Mouse (Mus musculus) CH12.LX (cell line): Measurements from ENCODE around the gene Grap. TPM values are rescaled to one million over a fixed set of nuclear protein-coding genes. Genes with fewer than 3 reads are reported as not detected.
A peak's percentile ranks its signal among the peaks of the same experiment; 100 is the strongest.

Experiments
- DNase-seq: peaks from one replicate; pipeline ENCODE4 v3.0.0-alpha.2; 2013; ENCODE audit errors: extremely low read depth
- H3K27ac ChIP-seq: 2 replicates; pipeline ENCODE4 v1.5.1; 2012; ENCODE audit warnings: low read depth, mild to moderate bottlenecking, control low read depth, moderate library complexity; ENCODE audit not compliant: insufficient read depth
- H3K27me3 ChIP-seq: replicated peaks from 2 replicates; pipeline ENCODE3; 2012; ENCODE audit warnings: inconsistent platforms
- H3K36me3 ChIP-seq, 2 experiments: replicated peaks in 1 of 2; 2 replicates each; pipeline versions ENCODE3 to v1.6.1; 2012; ENCODE audit warnings: inconsistent platforms in 1 of 2, low read length in 1 of 2, mild to moderate bottlenecking in 1 of 2, mixed read lengths in 1 of 2, moderate library complexity in 1 of 2; ENCODE audit not compliant: control insufficient read depth in 1 of 2, insufficient read depth in 1 of 2
- H3K4me1 ChIP-seq, 2 experiments: 2 replicates each; pipeline ENCODE4 v1.6.1; 2012; ENCODE audit warnings: inconsistent platforms in 1 of 2, moderate library complexity in 1 of 2; ENCODE audit not compliant: insufficient read depth in 2 of 2, control insufficient read depth in 1 of 2
- H3K4me2 ChIP-seq: 2 replicates; pipeline ENCODE4 v1.6.1; 2012; ENCODE audit warnings: low read depth, mild to moderate bottlenecking, control low read depth; ENCODE audit not compliant: poor library complexity, insufficient read depth, severe bottlenecking
- H3K4me3 ChIP-seq, 3 experiments: fragments of 150-350 bp in 1 of 3; sonication (generic) in 1 of 3; replicated peaks in 1 of 3; 2 replicates each; pipeline versions ENCODE3 to v1.5.1; 2011 to 2012; ENCODE audit warnings: low read depth in 2 of 3, low read length in 2 of 3, mild to moderate bottlenecking in 2 of 3, moderate library complexity in 2 of 3, control low read depth in 1 of 3, improper control_type of control experiment in 1 of 3, inconsistent platforms in 1 of 3, mixed read lengths in 1 of 3; ENCODE audit not compliant: poor library complexity in 1 of 3
- H3K79me2 ChIP-seq: replicated peaks from 2 replicates; pipeline ENCODE4 v1.6.1; 2012; ENCODE audit warnings: mild to moderate bottlenecking, moderate library complexity; ENCODE audit not compliant: control insufficient read depth, poor library complexity, insufficient read depth, severe bottlenecking; ENCODE audit errors: extremely low read depth
- H3K9ac ChIP-seq: 2 replicates; pipeline ENCODE4 v1.6.1; 2012; ENCODE audit warnings: low read depth, mild to moderate bottlenecking, control low read depth, moderate library complexity; ENCODE audit not compliant: insufficient read depth
- H3K9me3 ChIP-seq: replicated peaks from 2 replicates; pipeline ENCODE3; 2012; ENCODE audit warnings: low read length, inconsistent platforms, mixed read lengths
- BHLHE40 ChIP-seq: IDR thresholded peaks from 2 replicates; pipeline ENCODE4 v1.6.1; 2011; ENCODE audit warnings: mild to moderate bottlenecking, low read depth, low read length, improper control_type of control experiment
- CHD1 ChIP-seq: IDR thresholded peaks from 2 replicates; pipeline ENCODE4 v1.6.1; 2012; ENCODE audit warnings: low read depth, low read length, improper control_type of control experiment, inconsistent platforms
- CHD2 ChIP-seq: IDR thresholded peaks from 2 replicates; pipeline ENCODE4 v1.6.1; 2011; ENCODE audit warnings: low read length, improper control_type of control experiment
- CTCF ChIP-seq, 2 experiments: IDR thresholded peaks in 1 of 2; conservative IDR thresholded peaks in 1 of 2; 2 replicates each; pipeline ENCODE4 v1.5.1; 2011 to 2012; ENCODE audit warnings: low read depth in 2 of 2, low read length in 2 of 2, improper control_type of control experiment in 1 of 2, inconsistent platforms in 1 of 2, mild to moderate bottlenecking in 1 of 2, moderate library complexity in 1 of 2
- E2F4 ChIP-seq: IDR thresholded peaks from 2 replicates; pipeline ENCODE4 v1.6.1; 2011; ENCODE audit warnings: low read depth, low read length, improper control_type of control experiment; ENCODE audit not compliant: insufficient replicate concordance
- ELF1 ChIP-seq: IDR thresholded peaks from 2 replicates; pipeline ENCODE4 v1.6.1; 2014; ENCODE audit warnings: low read depth, mild to moderate bottlenecking, inconsistent platforms, low read length, improper control_type of control experiment
- EP300 ChIP-seq: IDR thresholded peaks from 2 replicates; pipeline ENCODE4 v1.6.1; 2011; ENCODE audit warnings: low read length, improper control_type of control experiment
- ETS1 ChIP-seq: conservative IDR thresholded peaks from 2 replicates; pipeline ENCODE4 v1.6.1; 2012; ENCODE audit warnings: low read depth, mild to moderate bottlenecking, inconsistent platforms, low read length, improper control_type of control experiment, moderate library complexity
- GABPA ChIP-seq: IDR thresholded peaks from 2 replicates; pipeline ENCODE4 v1.6.1; 2012; ENCODE audit warnings: low read depth, low read length, improper control_type of control experiment, inconsistent platforms; ENCODE audit not compliant: insufficient replicate concordance
- HCFC1 ChIP-seq: IDR thresholded peaks from 2 replicates; pipeline ENCODE4 v1.6.1; 2012; ENCODE audit warnings: low read depth, mild to moderate bottlenecking, inconsistent platforms, low read length, improper control_type of control experiment
- IRF4 ChIP-seq: IDR thresholded peaks from 2 replicates; pipeline ENCODE4 v1.6.1; 2014; ENCODE audit warnings: low read depth, mild to moderate bottlenecking, inconsistent platforms, low read length, improper control_type of control experiment
- JUN ChIP-seq: IDR thresholded peaks from 2 replicates; pipeline ENCODE4 v1.6.1; 2011; ENCODE audit warnings: low read depth, mild to moderate bottlenecking, low read length, improper control_type of control experiment, moderate library complexity; ENCODE audit not compliant: insufficient read depth
- JUND ChIP-seq: conservative IDR thresholded peaks from 2 replicates; pipeline ENCODE4 v1.6.1; 2011; ENCODE audit warnings: low read depth, low read length, improper control_type of control experiment
- KAT2A ChIP-seq: IDR thresholded peaks from 2 replicates; pipeline ENCODE4 v1.6.1; 2012; ENCODE audit warnings: low read length, improper control_type of control experiment, inconsistent platforms; ENCODE audit not compliant: insufficient replicate concordance
- MAFK ChIP-seq: IDR thresholded peaks from 2 replicates; pipeline ENCODE4 v1.6.1; 2011; ENCODE audit warnings: low read length, improper control_type of control experiment; ENCODE audit not compliant: insufficient replicate concordance
- MAX ChIP-seq: IDR thresholded peaks from 2 replicates; pipeline ENCODE4 v1.6.1; 2011; ENCODE audit warnings: low read length, improper control_type of control experiment
- MAZ ChIP-seq: IDR thresholded peaks from 2 replicates; pipeline ENCODE4 v1.6.1; 2012; ENCODE audit warnings: low read depth, mild to moderate bottlenecking, inconsistent platforms, low read length, improper control_type of control experiment, moderate library complexity
- MEF2A ChIP-seq: IDR thresholded peaks from 2 replicates; pipeline ENCODE4 v1.6.1; 2014; ENCODE audit warnings: low read depth, mild to moderate bottlenecking, inconsistent platforms, low read length, improper control_type of control experiment, borderline replicate concordance
- MXI1 ChIP-seq: IDR thresholded peaks from 2 replicates; pipeline ENCODE4 v1.6.1; 2011; ENCODE audit warnings: mild to moderate bottlenecking, low read depth, low read length, improper control_type of control experiment
- MYC ChIP-seq: IDR thresholded peaks from 2 replicates; pipeline ENCODE4 v1.6.1; 2011; ENCODE audit warnings: low read depth, mild to moderate bottlenecking, improper control_type of control experiment, low read length
- NELFE ChIP-seq: IDR thresholded peaks from 2 replicates; pipeline ENCODE4 v1.6.1; 2011; ENCODE audit warnings: low read depth, low read length, improper control_type of control experiment
- NRF1 ChIP-seq: IDR thresholded peaks from 2 replicates; pipeline ENCODE4 v1.6.1; 2014; ENCODE audit warnings: low read depth, mild to moderate bottlenecking, inconsistent platforms, low read length, improper control_type of control experiment, moderate library complexity
- PAX5 ChIP-seq: IDR thresholded peaks from 2 replicates; pipeline ENCODE4 v1.6.1; 2012; ENCODE audit warnings: low read length, inconsistent platforms, mixed read lengths
- POLR2A ChIP-seq: IDR thresholded peaks from 2 replicates; pipeline ENCODE4 v1.6.1; 2011; ENCODE audit warnings: low read depth, mild to moderate bottlenecking, improper control_type of control experiment, low read length
- POLR2AphosphoS2 ChIP-seq: IDR thresholded peaks from 2 replicates; pipeline ENCODE4 v1.6.1; 2011; ENCODE audit warnings: low read depth, low read length, improper control_type of control experiment
- RAD21 ChIP-seq: IDR thresholded peaks from 2 replicates; pipeline ENCODE4 v1.6.1; 2011; ENCODE audit warnings: low read depth, mild to moderate bottlenecking, low read length, improper control_type of control experiment, moderate library complexity
- RCOR1 ChIP-seq: conservative IDR thresholded peaks from 2 replicates; pipeline ENCODE4 v1.6.1; 2012; ENCODE audit warnings: low read depth, mild to moderate bottlenecking, inconsistent platforms, low read length, improper control_type of control experiment
- SIN3A ChIP-seq: IDR thresholded peaks from 2 replicates; pipeline ENCODE4 v1.6.1; 2012; ENCODE audit warnings: low read length, improper control_type of control experiment, inconsistent platforms
- SMC3 ChIP-seq: IDR thresholded peaks from 2 replicates; pipeline ENCODE4 v1.6.1; 2011; ENCODE audit warnings: low read depth, low read length, improper control_type of control experiment
- TBP ChIP-seq: conservative IDR thresholded peaks from 2 replicates; pipeline ENCODE4 v1.6.1; 2011; ENCODE audit warnings: low read depth, low read length, improper control_type of control experiment
- TCF12 ChIP-seq: IDR thresholded peaks from 2 replicates; pipeline ENCODE4 v1.6.1; 2014; ENCODE audit warnings: low read depth, mild to moderate bottlenecking, inconsistent platforms, low read length, improper control_type of control experiment
- UBTF ChIP-seq: IDR thresholded peaks from 2 replicates; pipeline ENCODE4 v1.6.1; 2012; ENCODE audit warnings: low read depth, mild to moderate bottlenecking, inconsistent platforms, low read length, improper control_type of control experiment, moderate library complexity
- USF1 ChIP-seq: IDR thresholded peaks from 2 replicates; pipeline ENCODE4 v1.6.1; 2014; ENCODE audit warnings: low read depth, mild to moderate bottlenecking, inconsistent platforms, low read length, improper control_type of control experiment
- USF2 ChIP-seq: conservative IDR thresholded peaks from 2 replicates; pipeline ENCODE4 v1.6.1; 2011; ENCODE audit warnings: low read depth, low read length, improper control_type of control experiment
- ZC3H11A ChIP-seq: IDR thresholded peaks from 2 replicates; pipeline ENCODE4 v1.6.1; 2012; ENCODE audit warnings: low read depth, mild to moderate bottlenecking, inconsistent platforms, low read length, improper control_type of control experiment
- ZKSCAN1 ChIP-seq: IDR thresholded peaks from 2 replicates; pipeline ENCODE4 v1.6.1; 2012; ENCODE audit warnings: low read depth, inconsistent platforms, low read length, improper control_type of control experiment, borderline replicate concordance
- ZMIZ1 ChIP-seq: IDR thresholded peaks from 2 replicates; pipeline ENCODE4 v1.6.1; 2012; ENCODE audit warnings: low read depth, mild to moderate bottlenecking, inconsistent platforms, low read length, improper control_type of control experiment
- ZNF384 ChIP-seq: IDR thresholded peaks from 2 replicates; pipeline ENCODE4 v1.6.1; 2012; ENCODE audit warnings: low read depth, low read length, improper control_type of control experiment, inconsistent platforms
- dilution Hi-C: fragments of 300-500 bp; cut with MboI; formaldehyde crosslinking; loops from 2 replicates; pipeline ENCODE4 v1.14.3; 2020; ENCODE audit warnings: low sequenced_read_pairs; ENCODE audit not compliant: extremely low pct_unique_long_range_greater_than_20kb, extremely low pct_ligation_motif_present
- in situ Hi-C: fragments of 300-500 bp; cut with MboI; formaldehyde crosslinking; loops from 3 replicates; pipeline ENCODE4 v1.14.3; 2019; ENCODE audit warnings: low sequenced_read_pairs, low pct_ligation_motif_present, low pct_unique_long_range_greater_than_20kb, mixed read lengths
- polyA plus RNA-seq: library from polyadenylated mRNA; unstranded; fragments of >175 nt; gene quantifications from 2 replicates; pipeline ENCODE4 v1.2.1, GENCODE M21; 2012; ENCODE audit warnings: low read depth; ENCODE audit not compliant: insufficient read length
- total RNA-seq, 2 experiments: library from RNA; depleted of rRNA; stranded (reverse); fragments of 300-350 nt in 1 of 2; fragments of >200 nt in 1 of 2; gene quantifications; 2 replicates each; pipeline ENCODE4 v1.2.3; 2012 to 2014

Gene Grap
- total and polyA plus RNA-seq, 3 experiments: 274 to 412 (median 280) TPM

DNA sequence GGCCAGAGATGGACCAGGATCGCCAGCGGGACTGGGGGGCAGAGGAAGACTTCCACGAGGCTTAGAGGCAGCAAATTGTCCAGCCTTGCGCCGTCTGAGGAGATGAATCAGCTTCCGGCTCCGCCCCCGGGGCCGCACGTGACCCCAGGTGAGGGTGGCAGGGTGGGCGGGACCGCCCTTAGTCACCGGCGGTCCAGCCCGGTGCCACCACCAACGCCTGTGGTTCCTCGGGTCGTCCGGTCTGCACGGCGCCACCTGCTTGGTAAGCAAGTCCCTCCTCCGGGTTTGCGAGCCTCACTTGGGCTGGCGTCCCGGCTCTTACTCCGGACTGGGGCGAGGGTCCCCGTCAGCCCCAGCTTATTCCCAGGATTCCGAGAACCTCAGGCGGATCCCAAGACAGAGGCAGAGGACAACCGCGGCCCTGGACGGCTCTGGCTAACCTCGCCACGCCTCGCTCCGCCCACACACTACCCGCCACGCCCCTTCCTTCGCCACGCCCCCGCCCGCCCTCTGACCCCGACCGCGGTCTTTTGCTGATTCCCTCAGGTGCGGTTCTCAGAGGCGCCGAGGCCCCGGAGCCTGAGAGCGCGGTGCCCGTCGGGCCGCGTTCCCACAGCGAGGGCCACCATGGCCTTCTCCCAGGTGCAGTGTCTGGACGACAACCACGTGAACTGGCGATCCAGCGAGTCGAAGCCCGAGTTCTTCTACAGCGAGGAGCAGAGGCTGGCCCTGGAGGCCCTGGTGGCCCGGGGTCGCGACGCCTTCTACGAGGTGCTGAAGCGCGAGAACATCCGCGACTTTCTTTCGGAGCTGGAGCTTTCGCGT is 31.1 kb downstream of the Grap start, which contains the start of gene Fam83g:
TSS of gene Fam83g (plus strand) at position 185 of the 825 bp plus-strand sequence.
- Histone ChIP-seq H3K27me3 (no peaks in the 10 kb centered on the region), H3K9ac (peak within 1 kb of the TSS; percentile 70), H3K4me1 (peaks cover 48 to 68% of the 10 kb centered on the region in 2 experiments), H3K79me2 (peaks cover 47% of the 10 kb centered on the region), H3K4me3 (peak within 1 kb of the TSS; percentile 66 to 93 (median 78)), H3K4me2 (peak within 1 kb of the TSS; percentile 78), H3K27ac (peak within 1 kb of the TSS; percentile 60), H3K36me3 (peaks cover 14 to 44% of the 10 kb centered on the region in 2 experiments), H3K9me3 (no peaks in the 10 kb centered on the region)
- peak; percentile 87 for DNase-seq
- TF ChIP-seq ZC3H11A (no peak), E2F4 (no peak), MEF2A (0 out of 2 replicates have a peak, but pooled peaks have one; percentile 9), IRF4 (peak; percentile 61), JUND (no peak), ELF1 (peak; percentile 85), KAT2A (peak; percentile 67; the same call in 1 of the 2 replicates), USF1 (peak; percentile 96), BHLHE40 (peak; percentile 99), ZNF384 (no peak), PAX5 (no peak), NRF1 (peak; percentile 61), MAZ (no peak), RAD21 (no peak), HCFC1 (peak; percentile 53), NELFE (peak; percentile 98), ZKSCAN1 (no peak), MYC (peak; percentile 95), MAX (peak; percentile 97), CTCF (conservative IDR thresholded peaks at IDR 0.05 in 1 of 2, IDR thresholded peaks at IDR 0.05 in 1 of 2; ENCODE audit: low read depth in 2 of 2, low read length in 2 of 2) (peak in 1 of 2 experiments; percentile 2; a peak in 1 of 4 replicates), EP300 (0 out of 2 replicates have a peak, but pooled peaks have one; percentile 21), ZMIZ1 (peak; percentile 94), POLR2AphosphoS2 (peak; percentile 65; the same call in 1 of the 2 replicates), POLR2A (peak; percentile 97), TCF12 (peak; percentile 87), CHD1 (peak; percentile 24), RCOR1 (peak; percentile 70), MAFK (no peak), TBP (peak; percentile 74), SIN3A (peak; percentile 88), CHD2 (peak; percentile 8; the same call in 1 of the 2 replicates), SMC3 (no peak), UBTF (peak; percentile 83), USF2 (peak; percentile 94), GABPA (no peak), JUN (peak; percentile 58), ETS1 (peak; percentile 80), MXI1 (peak; percentile 87)
- dilution Hi-C loops: no loop called here
- in situ Hi-C loops: no loop called here
